20 mouse cellular contexts compared by ENCODE assay signal in genomic region chr3:54528292-54528691, GRCm38 (mm10).
DNase-seq lines count a peak whose midpoint lies in the region; ATAC-seq and TF ChIP-seq lines count a peak whose summit lies in the region.
"Had no signal": no experiment of that assay in that cellular context is flagged by ENCODE, and none has a peak within 500 bp of the region (broad histone marks: within the 10 kb centered on the region; RNA-seq: fewer than 3 reads in every experiment).

No protein-coding gene starts in this region.

- no peak for DNase-seq in gastrocnemius, adult 2 months
- no peak for DNase-seq in gastrocnemius, postnatal 4 days (ENCODE audit: low spot score in 2 of 2)
- DNase-seq in liver, adult 2 months (ENCODE audit: extremely low read depth, low read depth, low spot score) = peak; percentile 25
- peak; percentile 6 for DNase-seq in 416B (ENCODE audit: low read depth)
- peak; percentile 41 for DNase-seq in R1 (ENCODE audit: low read depth, low spot score)
- DNase-seq in adipocyte (ENCODE audit: low spot score) = no peak
- no peak for DNase-seq in right cerebral cortex, adult 2 months (ENCODE audit: low spot score in 2 of 2)
- DNase-seq: adrenal gland, adult 2 months; cerebellum, adult 9-10 months; gastrocnemius, postnatal 25 days; kidney, postnatal 10 days; lung, postnatal 14 days had no signal

- ATAC-seq in liver, embryonic 12.5 days = no peak
- ATAC-seq: midbrain, embryonic 15.5 days had no signal

- no peak overlapping the region for H3K9ac ChIP-seq in liver, adult 2 months (ENCODE audit: low read depth, low read length)
- H3K9ac ChIP-seq in liver, embryonic 12.5 days = no peak overlapping the region
- H3K9ac ChIP-seq: liver, embryonic 15.5 days; midbrain, embryonic 15.5 days; stomach, embryonic 15.5 days had no signal

- no peak overlapping the region for H3K4me3 ChIP-seq in gastrocnemius, adult 2 months
- no peak overlapping the region for H3K4me3 ChIP-seq in liver, adult 2 months (ENCODE audit: insufficient read depth, low read depth, low read length)
- no peak overlapping the region for H3K4me3 ChIP-seq in liver, embryonic 12.5 days
- H3K4me3 ChIP-seq: embryonic facial prominence, embryonic 10.5 days; heart, embryonic 10.5 days; limb, embryonic 10.5 days; liver, embryonic 15.5 days; megakaryocyte, embryonic 14.5 days; midbrain, embryonic 15.5 days; stomach, embryonic 15.5 days had no signal

- H3K79me2 ChIP-seq in liver, adult 2 months (ENCODE audit: control insufficient read depth, insufficient read depth, low read length) = no peaks in the 10 kb centered on the region

- H3K27me3 ChIP-seq in liver, adult 2 months (ENCODE audit: control insufficient read depth, insufficient read depth, low read length) = no peaks in the 10 kb centered on the region
- no peaks in the 10 kb centered on the region for H3K27me3 ChIP-seq in liver, embryonic 12.5 days (replicated peaks)
- H3K27me3 ChIP-seq: liver, embryonic 15.5 days; megakaryocyte, embryonic 14.5 days; midbrain, embryonic 15.5 days; stomach, embryonic 15.5 days had no signal

- intact Hi-C loops in gastrocnemius, adult 2 months (cut with DNase I) = no loop called here

- H3K36me3 ChIP-seq in liver, adult 2 months (ENCODE audit: control insufficient read depth, insufficient read depth, low read length) = no peaks in the 10 kb centered on the region
- no peaks in the 10 kb centered on the region for H3K36me3 ChIP-seq in liver, embryonic 12.5 days
- H3K36me3 ChIP-seq: heart, embryonic 10.5 days; limb, embryonic 10.5 days; liver, embryonic 15.5 days; midbrain, embryonic 15.5 days; stomach, embryonic 15.5 days had no signal

- TF ChIP-seq POLR2A in liver, adult 2 months (IDR thresholded peaks at IDR 0.05; ENCODE audit: extremely low read depth, insufficient read depth, low read length) = no peak

- H3K4me2 ChIP-seq in liver, embryonic 12.5 days = no peak overlapping the region
- H3K4me2 ChIP-seq: liver, embryonic 15.5 days; midbrain, embryonic 15.5 days; stomach, embryonic 15.5 days had no signal

- TF ChIP-seq CTCF in gastrocnemius, adult 2 months (IDR thresholded peaks at IDR 0.05) = peak; percentile 31
- TF ChIP-seq CTCF in liver, adult 2 months (IDR thresholded peaks at IDR 0.05; ENCODE audit: low read depth, low read length) = peak; percentile 42

- H3K27ac ChIP-seq in gastrocnemius, adult 2 months = no peak overlapping the region
- H3K27ac ChIP-seq in liver, adult 2 months (replicated peaks; ENCODE audit: insufficient read depth, low read depth, low read length) = no peak overlapping the region
- no peak overlapping the region for H3K27ac ChIP-seq in liver, embryonic 12.5 days
- H3K27ac ChIP-seq: embryonic facial prominence, embryonic 10.5 days; heart, embryonic 10.5 days; limb, embryonic 10.5 days; liver, embryonic 15.5 days; midbrain, embryonic 15.5 days; stomach, embryonic 15.5 days had no signal

- 71% methylated on average over 3 of the region's 3 CpGs for WGBS in liver, adult 2 months
- whole genome bisulfite sequencing in liver, embryonic 12.5 days (ENCODE audit: insufficient replicate concordance) = 60% methylated on average over 3 of the region's 3 CpGs

- no peaks in the 10 kb centered on the region for H3K4me1 ChIP-seq in liver, adult 2 months (ENCODE audit: control insufficient read depth, insufficient read depth, low read length)
- no peaks in the 10 kb centered on the region for H3K4me1 ChIP-seq in liver, embryonic 12.5 days
- H3K4me1 ChIP-seq: embryonic facial prominence, embryonic 10.5 days; heart, embryonic 10.5 days; limb, embryonic 10.5 days; liver, embryonic 15.5 days; megakaryocyte, embryonic 14.5 days; midbrain, embryonic 15.5 days; stomach, embryonic 15.5 days had no signal

- H3K9me3 ChIP-seq in liver, embryonic 12.5 days (replicated peaks) = peaks cover 16% of the 10 kb centered on the region; the same call in 1 of the 2 replicates
- H3K9me3 ChIP-seq: limb, embryonic 10.5 days; liver, embryonic 15.5 days; midbrain, embryonic 15.5 days; stomach, embryonic 15.5 days had no signal

Comparison
In these comparisons a context has a peak if more than half of its experiments do, and no peak if none do; other contexts are left out.
1. DNase-seq: peak in liver, adult 2 months (single experiment), 416B (single experiment) and R1 (single experiment); none in gastrocnemius, adult 2 months (single experiment), gastrocnemius, postnatal 4 days (0 of 2), adipocyte (single experiment) and right cerebral cortex, adult 2 months (0 of 2).